Mouse (Mus musculus): ENCODE data around the gene Zik1.

The Zik1 gene

DNA sequence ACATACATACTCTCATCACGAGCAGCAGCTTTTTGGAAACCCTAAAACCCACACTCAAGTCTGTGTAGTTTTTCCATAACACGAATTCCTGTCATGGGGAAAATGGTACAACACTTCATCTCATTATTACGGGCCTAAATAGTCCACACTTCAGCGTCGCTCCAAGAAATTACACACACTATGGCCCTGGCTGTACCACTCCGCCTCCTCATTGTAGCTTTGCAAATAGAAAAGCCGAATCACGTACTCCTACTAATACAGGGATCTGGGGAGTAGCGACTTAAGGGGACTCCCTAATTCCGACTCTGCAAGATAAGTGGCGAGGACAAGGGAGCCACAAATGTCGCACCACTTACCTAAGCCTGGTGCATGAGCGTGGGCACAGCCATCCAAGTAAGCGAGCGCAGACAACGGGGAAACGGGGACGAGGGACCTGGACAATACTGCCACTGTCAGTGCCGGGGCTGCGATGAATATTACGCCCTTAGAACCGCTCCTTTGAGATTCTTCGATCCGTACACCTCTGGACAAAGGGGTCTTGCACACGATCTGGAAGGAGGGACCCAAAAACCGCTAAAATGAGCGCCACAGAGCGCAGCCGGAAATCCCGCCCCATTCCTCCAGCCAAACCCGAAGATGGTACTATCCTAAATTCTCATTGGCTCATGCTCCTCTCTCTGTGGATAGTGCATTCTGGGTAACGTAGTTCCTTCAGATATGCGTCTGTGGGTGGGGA is at the start of gene Zik1:
Zik1 (minus strand) TSS at position 609 of the 736 bp plus-strand sequence.
- peak; percentile 29 to 62 for DNase-seq (ENCODE audit: low spot score in 2 of 2)

GRCm38 (mm10) chr7:10495578-10495977 is 384 bp upstream of the Zik1 start:
- no peak for DNase-seq (ENCODE audit: low spot score in 2 of 2)

DNA sequence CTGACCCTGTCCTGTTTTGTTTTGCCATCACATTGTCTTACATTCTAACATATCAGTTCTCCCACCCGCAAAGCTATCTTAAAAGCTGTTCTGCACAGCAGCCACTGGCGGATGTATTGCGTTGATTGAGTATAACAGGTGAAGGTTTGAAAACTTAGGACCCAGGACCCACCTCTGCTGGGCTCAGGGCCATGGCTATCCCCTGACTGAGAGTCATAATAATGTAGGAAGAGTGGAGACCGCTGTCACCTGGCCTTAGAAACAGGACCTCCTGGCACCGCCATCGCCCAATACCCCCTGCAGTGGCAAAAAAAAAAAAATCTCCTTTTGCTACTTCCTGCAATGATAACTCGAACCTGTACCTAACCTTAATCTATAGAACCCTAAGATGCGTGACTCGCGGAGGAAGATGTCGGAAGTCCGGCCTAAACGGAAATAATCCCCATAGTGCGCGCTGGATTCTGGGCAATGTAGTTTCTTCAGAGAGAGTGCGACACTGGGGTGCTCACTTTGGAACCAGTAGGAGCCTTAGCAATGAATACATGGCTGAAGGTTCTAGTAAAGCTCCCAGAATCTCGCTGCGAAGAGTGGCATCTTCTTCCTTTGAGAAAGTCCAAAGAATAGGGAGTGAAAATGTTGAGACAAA is 14.5 kb downstream of the Zik1 start:
- no peak for DNase-seq (ENCODE audit: low spot score in 2 of 2)

- DNase-seq (ENCODE audit: low spot score in 2 of 2) = no peak
These were observed 15.4 kb downstream of the Zik1 start for GRCm38 (mm10) chr7:10479813-10480212.

DNA sequence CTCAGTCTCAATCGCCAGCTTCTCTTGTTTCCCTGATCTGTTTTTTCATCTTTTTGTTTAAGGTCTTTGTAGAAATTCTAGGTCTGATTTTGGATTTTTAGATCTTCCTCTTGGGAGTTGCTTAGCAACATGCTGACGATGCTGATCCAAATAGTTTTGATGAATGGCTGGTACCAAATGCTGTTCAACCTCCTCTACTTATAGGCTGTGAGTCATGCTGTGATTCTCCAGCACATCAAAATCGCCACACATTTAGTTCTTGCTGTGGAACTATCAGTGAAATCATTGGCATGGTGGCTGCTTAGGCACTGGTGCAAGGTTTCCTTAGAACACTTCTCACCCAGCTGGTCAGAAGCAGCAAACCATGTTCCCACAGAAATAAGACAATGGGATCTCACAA is 37.0 kb downstream of the Zik1 start:
- no peak for DNase-seq (ENCODE audit: low spot score in 2 of 2)

GRCm38 (mm10) chr7:10443031-10443430 is 52.2 kb downstream of the Zik1 start, which contains the start of gene Vmn1r67:
TSS of gene Vmn1r67 (plus strand) at chr7:10443331.
- no peak for DNase-seq (ENCODE audit: low spot score in 2 of 2)
